Mouse (Mus musculus): Measurements from ENCODE around the gene Cdk8.

Gene Cdk8

DNA sequence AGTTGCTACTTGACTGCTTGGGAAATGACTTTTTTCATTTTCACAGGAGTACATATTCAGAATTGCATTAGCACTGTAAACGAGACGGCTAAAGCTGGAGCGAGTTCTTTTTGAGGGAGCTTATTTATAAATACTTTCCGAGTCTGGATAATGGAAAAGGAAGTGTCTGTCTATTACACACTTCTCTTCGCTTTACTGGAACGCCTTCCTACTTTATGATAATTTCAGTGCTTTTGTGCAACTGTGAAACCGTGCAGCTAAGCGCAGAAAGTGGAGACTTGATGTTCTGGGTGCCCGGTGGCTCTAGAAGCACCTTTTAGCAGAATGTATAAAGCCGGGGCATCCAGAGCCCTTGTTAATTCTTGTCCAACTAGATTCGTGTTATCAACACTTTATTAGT, 1.8 kb downstream of the Cdk8 start:
- DNase-seq (ENCODE audit: low read depth), result no peak

DNA sequence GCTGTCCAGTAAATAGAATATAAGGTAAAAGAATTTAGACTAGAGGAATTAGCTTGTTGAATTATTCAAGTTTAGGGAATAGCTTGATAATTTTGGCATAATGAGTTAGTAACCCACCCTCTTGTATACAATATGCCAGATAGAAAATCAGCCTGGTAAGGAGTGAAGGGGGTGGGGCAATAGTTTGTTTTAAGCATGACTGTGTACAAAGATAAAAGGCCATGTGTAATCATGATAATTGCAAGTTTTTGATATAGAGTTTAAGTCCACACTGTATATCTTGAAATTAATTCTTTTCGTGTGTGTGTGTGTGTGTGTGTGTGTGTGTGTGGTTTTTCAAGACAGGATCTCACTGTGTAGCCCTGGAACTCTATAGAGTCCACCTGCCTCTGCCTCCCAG, 3.3 kb downstream of the Cdk8 start:
- DNase-seq (ENCODE audit: low read depth), result no peak

DNA sequence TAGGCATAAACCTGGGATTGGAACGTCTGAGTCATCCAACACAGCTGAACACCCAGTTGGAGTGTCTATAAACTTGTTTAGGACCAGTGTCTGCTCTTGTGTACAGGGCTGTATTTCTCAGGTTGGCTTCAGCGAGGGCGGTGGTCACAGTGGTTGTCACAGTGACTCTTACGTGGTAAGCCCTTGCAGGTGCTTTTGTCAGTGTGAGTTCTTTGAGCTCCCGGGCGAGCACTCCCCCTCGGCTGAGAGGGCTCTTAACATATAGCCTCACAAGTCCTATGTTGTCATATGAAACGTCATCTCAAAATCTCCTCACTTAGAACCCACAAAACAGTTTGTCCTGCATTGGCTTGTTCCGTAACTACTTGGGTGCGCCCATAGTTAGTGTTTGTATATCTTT, 7.2 kb downstream of the Cdk8 start:
- no peak for DNase-seq (ENCODE audit: low read depth)

- no peak for DNase-seq (ENCODE audit: low read depth)
Observed at GRCm38 (mm10) chr5:146240771-146241170, 9.7 kb downstream of the Cdk8 start.

GRCm38 (mm10) chr5:146241202-146241601, 10.2 kb downstream of the Cdk8 start:
- DNase-seq (ENCODE audit: low read depth), result no peak

DNA sequence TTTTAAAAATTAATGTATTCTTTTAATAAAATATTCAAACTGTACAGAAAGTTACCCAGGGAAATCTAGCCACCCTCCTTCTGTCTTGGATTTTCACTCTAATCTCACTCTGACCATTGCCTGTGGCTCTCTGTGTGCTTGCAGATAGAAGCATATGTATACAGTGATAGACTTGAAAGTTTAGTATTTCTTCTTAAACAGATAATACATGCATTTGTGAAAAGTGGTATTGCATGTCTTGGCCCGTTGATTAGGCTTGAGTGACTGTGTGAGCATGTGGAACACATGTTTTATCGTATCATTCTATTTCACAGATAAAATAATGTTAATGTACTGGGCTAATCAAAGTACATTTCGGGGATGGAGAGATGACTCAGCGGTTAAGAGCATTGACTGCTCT, 14.2 kb downstream of the Cdk8 start:
- DNase-seq (ENCODE audit: low read depth), result peak; percentile 51

- no peak for DNase-seq (ENCODE audit: low read depth)
Observed at GRCm38 (mm10) chr5:146245646-146246370, 14.8 kb downstream of the Cdk8 start.

DNA sequence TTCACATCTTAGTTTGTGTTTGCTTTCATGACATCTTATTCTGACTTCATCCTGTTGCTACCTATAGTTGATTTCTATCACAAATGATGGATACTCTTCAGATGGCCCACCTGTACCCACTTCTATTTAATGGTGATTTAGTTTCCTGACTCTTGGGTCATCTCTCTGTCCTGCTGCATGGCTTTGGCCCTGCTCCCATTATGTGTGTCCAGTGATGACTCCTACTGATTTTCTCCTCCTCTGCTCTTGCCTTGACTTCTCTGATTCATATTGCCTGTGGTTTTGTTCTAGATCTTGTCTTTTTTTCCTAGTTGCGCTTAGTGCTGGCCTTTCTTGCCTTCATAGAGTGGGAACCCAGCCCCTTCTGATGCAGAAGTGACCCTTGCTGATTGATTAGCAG, 15.4 kb downstream of the Cdk8 start:
- DNase-seq (ENCODE audit: low read depth), result no peak

- DNase-seq (ENCODE audit: low read depth), result no peak
Observed at GRCm38 (mm10) chr5:146247709-146248108, 16.7 kb downstream of the Cdk8 start.

DNA sequence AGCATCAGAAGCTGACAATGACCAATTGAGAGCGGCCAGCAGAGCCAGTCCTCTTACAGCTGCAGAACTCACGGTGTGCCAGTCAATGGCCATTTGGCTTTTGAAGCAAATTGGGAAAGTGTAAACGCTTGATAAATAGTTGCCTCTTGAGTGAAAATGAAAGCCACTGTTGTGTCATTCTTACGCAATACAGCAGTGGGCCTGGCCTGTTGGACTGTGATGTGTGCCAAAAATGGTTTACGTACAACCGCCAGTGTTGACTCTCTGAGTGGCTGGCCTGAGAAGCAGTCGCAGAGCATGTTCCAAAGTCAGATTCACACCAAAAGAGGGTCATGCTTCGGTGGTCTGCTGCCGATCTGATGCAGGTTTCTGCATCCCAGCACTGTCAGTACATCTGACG, 17.7 kb downstream of the Cdk8 start:
- DNase-seq (ENCODE audit: low read depth), result no peak

- peak; percentile 75 for DNase-seq (ENCODE audit: low read depth)
Observed at GRCm38 (mm10) chr5:146250369-146251075, 19.5 kb downstream of the Cdk8 start.

DNA sequence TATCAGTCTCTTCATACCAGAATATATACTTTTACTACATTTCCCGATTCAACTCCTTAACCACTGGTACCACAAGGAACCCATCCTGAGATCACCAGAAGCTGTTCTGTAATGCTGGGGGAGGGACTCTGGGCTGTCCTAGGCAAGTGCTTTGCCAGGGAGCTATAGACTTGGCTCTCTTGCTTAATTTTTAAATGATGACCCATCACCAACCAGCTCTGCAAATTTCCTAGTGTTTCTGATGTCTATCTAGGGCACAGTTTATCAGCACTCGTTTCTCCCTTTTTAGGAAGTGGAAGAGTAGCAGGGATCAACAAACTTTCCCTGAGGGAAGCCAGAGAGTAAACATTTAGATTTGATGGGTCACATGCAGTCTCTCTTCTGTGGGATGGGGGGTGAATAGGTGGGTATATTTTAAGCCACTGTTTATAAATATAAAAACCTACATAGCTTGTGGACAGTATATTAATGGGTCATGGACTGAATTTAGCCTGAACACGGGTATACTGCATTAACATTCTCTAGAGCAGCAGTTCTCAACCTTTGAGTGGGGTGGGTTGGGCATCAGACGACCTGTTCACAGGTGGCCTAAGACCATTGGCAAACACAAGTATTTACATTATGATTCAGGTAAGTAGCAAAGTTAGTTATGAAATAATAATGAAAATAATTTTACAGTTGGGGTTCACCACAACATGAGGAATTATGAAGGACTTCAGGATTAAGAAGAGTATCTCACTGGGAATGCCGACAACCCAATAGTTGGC, 20.8 kb downstream of the Cdk8 start:
- DNase-seq (ENCODE audit: low read depth), result no peak

GRCm38 (mm10) chr5:146253644-146254043, 22.6 kb downstream of the Cdk8 start:
- no peak for DNase-seq (ENCODE audit: low read depth)

- peak; percentile 50 for DNase-seq (ENCODE audit: low read depth)
Observed at GRCm38 (mm10) chr5:146260003-146260402, 29.0 kb downstream of the Cdk8 start.

- no peak for DNase-seq (ENCODE audit: low read depth)
Observed at GRCm38 (mm10) chr5:146265934-146266591, 35.0 kb downstream of the Cdk8 start.

DNA sequence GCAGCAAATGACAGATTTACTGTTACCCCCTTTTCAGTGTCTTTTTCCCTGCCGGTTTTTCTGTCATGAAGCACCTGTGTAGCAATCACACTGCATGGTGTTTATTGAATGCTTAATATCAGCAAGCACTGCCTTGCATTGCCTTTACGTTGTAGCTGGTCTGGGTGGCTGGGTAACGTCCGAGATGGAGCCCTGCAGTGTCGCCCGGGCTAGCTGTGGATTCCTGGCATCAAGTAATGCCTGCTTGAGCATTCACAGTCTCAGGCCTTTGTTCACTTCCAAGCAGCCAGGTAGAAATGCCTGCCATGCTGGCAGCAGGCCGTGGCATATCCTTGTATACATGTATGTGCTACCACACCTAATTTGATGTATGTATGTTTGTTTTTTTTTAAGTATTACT, 36.7 kb downstream of the Cdk8 start:
- no peak for DNase-seq (ENCODE audit: low read depth)

DNA sequence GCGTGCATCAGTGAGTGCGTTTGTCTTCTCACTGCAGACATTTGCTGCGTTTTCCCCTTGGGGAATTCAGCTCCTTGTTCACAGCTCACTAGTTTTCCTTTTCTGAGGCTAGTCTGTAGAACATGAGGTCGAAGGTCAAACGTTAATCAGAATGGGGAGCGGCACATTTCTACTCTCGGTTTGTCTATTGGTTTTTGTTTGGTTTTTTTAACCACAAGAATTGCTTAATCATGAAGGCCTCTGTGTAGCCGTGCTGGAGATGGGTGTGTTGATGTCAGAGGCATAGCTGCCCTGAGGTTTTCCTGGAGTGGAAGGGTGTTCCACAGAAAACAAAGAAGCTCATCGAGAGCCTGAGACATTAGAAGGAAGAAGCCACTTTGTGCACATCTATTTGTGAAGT, 39.6 kb downstream of the Cdk8 start:
- no peak for DNase-seq (ENCODE audit: low read depth)

DNA sequence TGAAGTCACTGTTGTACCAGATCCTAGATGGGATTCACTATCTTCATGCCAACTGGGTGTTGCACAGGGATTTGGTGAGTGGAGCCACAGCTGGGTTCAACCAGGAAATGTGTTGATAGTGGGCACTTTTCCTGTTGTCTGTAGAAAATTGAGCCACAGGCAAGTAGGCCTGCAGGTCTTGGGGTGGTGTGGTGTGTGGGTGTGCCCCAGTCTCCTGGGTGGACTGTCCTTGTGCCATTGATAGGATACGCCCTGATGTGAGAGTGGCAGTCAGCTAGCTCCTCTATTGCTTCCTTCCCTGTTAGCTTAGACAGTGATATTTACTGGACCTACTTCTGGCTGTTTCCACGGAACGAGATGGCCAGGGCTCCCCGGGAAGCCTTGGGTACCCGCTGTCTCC, 40.6 kb downstream of the Cdk8 start:
- DNase-seq (ENCODE audit: low read depth), result no peak

DNA sequence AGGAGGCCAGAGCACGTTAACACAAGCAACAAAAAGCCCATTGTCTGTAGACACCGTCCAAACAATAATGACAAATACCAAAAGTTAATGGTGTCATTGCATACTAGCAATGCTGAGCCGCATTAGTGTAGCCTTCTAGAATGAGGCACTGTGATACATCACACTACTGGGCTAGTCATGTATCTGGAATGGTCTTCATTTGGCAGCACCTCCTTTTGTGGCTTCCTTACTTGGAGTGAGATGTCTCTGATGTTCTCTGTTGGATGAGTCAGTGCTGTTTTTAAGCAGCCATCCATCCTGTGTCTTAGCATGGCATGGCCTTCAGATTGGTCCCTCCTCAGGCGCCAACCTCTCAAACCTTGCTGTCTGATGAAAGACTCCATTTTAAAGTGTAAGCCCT, 42.1 kb downstream of the Cdk8 start:
- DNase-seq (ENCODE audit: low read depth), result no peak

GRCm38 (mm10) chr5:146274420-146275045, 43.5 kb downstream of the Cdk8 start:
- no peak for DNase-seq (ENCODE audit: low read depth)

DNA sequence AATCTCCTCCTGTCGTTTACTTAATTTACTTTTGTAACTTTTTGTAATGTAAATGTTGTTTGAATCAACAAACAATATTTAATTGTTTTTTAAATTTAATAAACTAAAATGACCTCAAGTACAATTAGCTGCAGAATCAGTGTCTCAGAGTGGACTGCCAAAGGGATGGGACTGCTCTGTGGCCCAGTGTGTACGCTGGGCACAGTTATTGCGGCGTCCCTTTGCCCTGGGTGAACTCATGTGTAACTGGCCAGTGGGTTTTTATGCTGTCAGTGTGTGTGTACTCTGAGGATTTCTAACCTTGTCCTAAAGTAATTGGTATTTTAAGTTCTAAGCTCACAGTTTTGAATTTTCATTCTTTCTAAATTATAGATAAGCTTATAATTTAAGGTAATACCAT, 46.5 kb downstream of the Cdk8 start:
- no peak for DNase-seq (ENCODE audit: low read depth)

DNA sequence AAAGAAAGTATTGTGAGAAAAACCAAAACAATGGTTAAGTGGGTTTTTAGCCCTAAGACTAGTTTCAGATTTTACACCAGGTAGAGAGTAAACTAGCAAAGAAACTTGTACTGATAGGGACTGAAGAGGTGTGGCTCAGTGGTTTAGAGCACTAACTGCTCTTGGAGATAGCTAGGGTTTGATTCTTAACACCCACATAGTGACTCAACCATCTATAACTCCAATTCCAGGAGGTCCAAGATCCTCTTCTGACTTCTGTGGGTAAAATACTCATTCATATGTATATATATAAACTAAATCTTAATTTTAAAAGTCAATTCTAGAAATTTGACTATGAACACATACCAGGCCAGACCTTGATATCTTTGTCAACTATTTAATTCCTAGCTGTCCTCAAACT, 49.0 kb downstream of the Cdk8 start:
- peak; percentile 25 for DNase-seq (ENCODE audit: low read depth)

All from c-Kit-positive CD71-positive TER-119-negative erythroid progenitor cells, embryonic 14.5 days (primary cell).